Mouse (Mus musculus) brain, embryonic 18.5 days (tissue): ENCODE data around the gene Miga2.
"Not testable (repeated sequence)": the region's sequence is repeated elsewhere in the genome, so short reads cannot be mapped to it uniquely, and the experiment has no call there.

Experiments used
- DNase-seq: peaks from one replicate; pipeline ENCODE4 v3.0.0-alpha.2; 2012; ENCODE audit warnings: low read depth, low spot score

The Miga2 gene

DNA sequence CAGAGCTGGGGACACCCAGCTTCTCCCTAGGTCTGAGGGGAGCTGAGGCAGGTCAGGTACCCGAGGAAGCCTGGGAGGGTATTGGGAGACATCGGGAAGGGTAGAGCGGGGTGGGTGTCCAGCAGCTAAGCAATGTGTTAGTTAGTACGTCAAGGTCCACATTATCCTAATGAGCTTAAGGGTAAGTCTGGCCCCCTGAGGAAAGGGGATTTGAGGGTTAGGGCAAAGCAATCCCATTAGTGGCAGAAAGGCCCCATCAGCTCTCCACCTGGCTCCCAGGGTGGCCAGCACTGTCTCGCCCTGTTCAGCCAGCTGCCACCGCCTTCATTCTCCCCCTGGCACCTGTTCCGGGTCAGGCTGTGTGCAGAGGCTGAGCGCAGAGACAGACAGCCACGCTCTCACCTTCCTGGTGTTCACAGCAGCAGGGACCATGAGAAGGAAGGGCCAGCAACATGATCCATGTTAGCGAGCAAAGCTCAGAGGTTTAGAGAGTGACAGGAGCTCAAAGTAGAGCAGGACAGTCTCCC lies 34.0 kb downstream of the Miga2 start:
- DNase-seq, result no peak

GRCm38 (mm10) chr2:30399191-30400171 lies 35.4 kb downstream of the Miga2 start:
- DNase-seq, result no peak

DNA sequence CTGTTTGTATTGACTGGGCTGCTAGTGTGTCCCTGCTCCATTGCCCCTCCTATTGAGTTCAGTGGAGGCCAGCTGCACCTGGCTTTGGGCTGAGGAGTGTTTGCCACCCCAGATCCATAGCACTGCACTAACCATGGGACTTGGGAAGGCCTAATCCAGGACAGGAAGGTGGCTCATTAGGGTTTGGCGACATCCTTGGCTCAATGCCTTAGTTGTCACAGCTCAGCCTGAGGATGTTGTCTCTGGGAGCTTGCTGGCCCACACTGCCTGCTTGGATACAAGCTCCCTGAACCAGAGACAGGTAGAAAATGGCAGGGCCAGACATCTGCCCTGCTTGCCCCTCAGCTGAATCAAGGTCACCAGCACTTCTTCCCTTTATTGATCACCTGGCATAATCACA lies 37.5 kb downstream of the Miga2 start:
- no peak for DNase-seq

DNA sequence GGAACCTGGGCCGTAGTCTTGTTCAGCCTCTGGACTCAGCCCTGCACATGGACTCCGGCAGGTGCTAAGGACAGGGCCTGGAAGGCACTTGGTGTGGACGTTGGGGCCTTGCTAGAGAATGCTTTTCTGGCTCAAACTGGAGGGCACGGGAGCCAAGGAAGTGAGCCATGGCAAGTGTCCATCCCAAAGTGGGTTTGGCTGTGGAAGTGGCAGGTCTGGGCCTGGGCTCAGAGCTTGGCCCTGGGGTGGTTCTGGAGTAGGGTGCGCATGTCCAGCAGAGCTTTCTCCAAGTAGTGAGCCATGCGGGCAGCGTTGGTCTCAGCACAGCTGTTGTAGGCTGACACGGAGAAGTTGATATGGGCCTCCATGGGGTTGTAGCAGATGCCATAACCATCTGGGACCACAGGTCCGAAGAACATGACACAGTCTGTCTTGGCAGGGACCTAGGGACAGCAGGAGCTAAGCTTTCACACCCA lies 38.4 kb downstream of the Miga2 start:
- DNase-seq, result no peak

GRCm38 (mm10) chr2:30402843-30403242 lies 38.8 kb downstream of the Miga2 start:
- DNase-seq, result no peak

GRCm38 (mm10) chr2:30403870-30404269 lies 39.8 kb downstream of the Miga2 start:
- DNase-seq, result no peak

DNA sequence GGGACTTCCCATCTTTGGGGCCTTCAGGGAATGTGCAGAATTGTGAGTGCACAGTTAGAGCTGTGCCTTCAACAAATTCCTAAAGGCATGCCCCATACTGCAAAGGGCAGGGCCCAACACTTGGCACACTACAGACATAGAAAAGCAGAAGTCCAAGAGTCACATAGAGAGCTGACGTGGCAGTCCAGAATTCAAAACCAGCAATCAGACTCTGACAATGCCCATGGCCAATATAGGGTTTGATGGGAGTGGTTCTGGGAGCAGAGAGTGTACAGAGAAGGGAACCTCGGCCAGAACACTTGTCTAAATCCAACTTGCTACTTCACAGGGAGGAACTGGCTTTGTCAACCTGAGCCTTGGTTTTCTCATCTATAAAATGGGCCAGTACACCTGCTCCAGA lies 43.2 kb downstream of the Miga2 start:
- DNase-seq, result no peak

GRCm38 (mm10) chr2:30407778-30408177 lies 43.7 kb downstream of the Miga2 start:
- DNase-seq, result no peak

DNA sequence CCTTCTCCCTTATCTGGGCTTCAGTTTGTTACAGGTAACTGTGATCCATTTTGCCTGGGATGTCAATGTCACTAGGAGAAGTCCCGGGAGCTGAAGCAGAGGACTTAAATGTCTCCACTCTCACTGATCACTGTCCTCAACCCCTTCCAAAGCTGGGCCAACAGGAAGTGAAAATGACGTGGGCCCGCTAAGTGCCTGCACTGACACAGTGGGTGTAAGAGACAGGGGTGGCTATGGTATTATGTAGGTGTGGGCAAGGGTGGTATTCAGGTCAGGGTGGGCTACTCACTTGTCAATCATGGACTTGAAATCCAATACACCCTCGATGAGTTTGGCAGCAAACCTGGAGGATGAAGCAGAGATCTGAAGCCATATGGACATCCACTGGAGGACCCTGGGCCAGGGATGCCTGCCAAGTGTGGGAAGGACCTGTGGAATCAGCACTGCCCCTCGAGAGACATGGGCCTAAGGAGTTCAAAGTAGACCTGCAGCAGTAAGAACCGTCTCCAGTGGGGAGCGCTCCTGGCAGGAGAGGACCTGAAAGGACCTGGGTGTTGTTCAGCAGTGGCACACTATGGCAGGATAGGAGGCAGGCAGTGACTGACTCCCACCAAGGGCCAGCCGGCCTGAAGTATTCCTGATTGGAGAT lies 44.5 kb downstream of the Miga2 start:
- no peak for DNase-seq

DNA sequence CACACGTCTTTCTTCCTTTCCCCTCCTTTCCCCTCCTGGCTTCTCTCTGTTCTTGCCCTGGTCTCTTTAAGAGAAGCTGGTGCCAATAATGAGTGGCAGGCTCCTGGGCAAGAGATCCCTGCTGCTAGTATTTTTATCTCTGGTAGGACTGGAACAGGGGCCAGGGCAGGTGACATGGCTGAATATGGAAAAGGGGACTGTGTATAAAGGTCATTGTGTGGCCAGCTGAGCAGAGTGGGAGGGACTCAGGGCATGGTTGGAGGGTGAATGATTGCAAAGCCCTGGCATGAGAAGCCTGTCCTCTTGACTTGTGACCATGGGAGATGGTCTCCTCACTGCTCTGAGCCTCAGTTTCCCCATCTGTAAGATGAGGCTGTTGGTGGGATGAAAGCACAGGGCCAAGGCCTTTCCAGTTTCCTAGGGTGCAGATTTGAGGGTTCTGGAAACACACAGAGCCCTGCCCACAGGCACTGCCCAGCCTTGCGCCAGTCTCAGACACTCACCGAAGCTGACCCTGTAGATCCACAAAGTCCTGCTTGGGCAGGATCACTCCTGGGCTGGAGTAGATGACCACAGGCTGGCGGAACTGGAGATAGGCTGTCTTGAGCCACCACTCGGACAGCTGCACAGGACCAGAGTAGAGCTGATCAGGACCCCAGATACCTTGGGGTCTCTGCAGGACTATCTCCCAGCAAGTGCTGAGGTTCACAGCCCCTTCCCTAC lies 45.6 kb downstream of the Miga2 start:
- no peak for DNase-seq

DNA sequence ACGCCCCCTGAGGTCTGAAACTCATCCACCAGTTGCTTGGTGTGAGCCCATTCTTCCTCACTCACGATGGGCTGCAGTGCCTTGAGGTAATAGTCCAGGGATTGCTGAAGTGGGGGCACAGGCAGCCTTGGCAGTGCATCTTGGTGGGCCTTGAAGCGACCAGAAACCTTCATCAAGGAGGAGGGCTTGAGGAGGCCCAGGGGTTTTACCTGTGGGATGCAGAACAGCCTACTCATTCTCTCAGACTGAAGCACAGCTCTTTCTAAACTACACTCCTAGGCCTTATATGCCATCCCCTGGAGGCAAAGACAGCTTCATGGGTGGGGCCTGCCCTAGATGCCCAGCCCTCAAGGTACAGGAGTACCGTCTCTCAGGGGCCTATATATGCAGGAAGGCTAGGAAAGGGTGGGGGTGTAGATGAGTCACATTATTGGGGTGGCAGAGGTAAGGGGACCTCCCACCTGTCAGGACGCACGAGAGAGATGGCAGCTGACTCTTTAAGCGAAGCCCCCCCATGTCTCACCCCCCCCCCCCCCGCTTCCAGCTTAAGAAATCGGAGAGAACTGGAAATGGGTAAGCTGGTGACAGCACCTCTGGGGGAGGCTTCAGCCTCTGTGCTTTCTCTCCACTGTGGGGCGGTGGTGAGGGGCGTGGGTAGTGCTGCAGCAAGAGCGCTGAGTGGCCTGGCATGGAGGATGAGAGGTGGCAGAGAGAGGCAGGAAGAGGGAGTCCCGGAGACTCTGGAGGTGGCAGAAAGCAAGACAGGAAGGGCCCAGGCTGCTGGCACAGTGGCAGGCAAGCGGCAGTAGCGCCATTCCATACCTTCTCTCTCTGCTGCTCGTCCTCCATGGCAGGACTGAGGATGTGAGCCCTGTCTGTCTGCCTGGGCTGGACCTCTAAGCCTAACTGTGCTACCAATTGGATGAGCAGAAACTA lies 49.3 kb downstream of the Miga2 start:
- DNase-seq, result no peak

- DNase-seq, result no peak
Observed at GRCm38 (mm10) chr2:30414101-30414500, 50.1 kb downstream of the Miga2 start.

GRCm38 (mm10) chr2:30414681-30415080 lies 50.6 kb downstream of the Miga2 start:
- DNase-seq, result no peak

DNA sequence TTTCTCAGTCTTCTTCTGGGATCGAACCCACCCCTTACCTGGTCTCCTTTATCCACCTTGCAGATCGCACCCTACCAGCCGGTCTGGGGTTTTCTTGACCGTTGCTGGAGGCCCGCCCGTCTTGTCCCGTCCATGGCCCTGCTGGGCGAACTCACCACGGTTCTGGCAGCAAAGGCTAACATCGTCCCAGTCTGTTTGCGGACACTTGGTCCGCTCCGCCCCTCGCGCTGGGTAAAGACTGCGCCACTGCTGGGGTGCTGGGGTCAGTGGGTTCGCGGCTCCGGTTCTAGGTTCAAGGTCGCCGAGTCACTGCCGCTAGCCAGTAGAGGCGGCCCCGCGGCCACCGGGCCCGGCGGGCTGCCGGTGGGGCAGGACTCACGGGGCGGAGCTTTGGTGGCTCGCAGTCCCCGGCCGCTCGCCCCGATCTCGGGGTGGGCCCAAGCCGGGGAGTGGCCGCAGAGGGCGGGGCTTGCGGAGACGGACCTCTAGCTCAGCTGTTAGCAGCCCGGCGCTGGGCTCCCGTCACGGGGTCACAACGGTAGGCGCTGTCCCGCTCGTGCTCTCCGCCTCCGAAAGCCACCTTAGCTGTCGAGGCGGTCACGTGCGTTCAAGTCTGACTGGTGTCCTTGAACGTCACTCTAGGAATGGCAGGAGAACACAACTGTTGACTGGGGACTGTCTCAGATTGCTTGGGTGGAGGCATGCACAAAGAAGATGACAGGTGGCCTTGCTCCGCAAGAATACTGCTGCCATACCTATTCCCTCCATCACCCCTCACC lies 51.3 kb downstream of the Miga2 start, which contains the start of gene Crat:
Gene Crat, minus strand, starts transcription at position 657 of the 779 bp plus-strand sequence.
- DNase-seq, result peak; percentile 54

- DNase-seq, result peak; percentile 81
Observed at GRCm38 (mm10) chr2:30415936-30416648, 52.1 kb downstream of the Miga2 start, which contains the start of gene Ptpa. Gene Ptpa (plus strand): TSS chr2:30416039.

- no peak for DNase-seq
Observed at GRCm38 (mm10) chr2:30416649-30416965, 52.6 kb downstream of the Miga2 start.

DNA sequence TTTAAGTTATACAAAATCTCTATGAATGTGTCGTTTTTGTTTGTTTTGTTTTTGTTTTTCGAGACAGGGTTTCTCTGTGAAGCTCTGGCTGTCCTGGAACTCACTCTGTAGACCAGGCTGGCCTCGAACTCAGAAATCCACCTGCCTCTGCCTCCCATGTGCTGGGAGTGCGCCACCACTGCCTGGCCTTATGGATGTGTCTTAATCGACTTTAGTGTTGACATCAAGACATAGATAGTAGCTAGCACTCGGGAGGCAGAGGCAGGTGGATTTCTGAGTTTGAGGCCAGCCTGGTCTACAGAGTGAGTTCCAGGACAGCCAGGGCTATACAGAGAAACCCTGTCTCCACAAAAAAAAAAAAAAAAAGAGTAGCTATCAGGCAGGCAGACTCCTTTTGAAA lies 53.1 kb downstream of the Miga2 start:
- not testable (repeated sequence) for DNase-seq

- DNase-seq, result no peak
Observed at GRCm38 (mm10) chr2:30417595-30418165, 53.6 kb downstream of the Miga2 start.

GRCm38 (mm10) chr2:30418259-30418658 lies 54.2 kb downstream of the Miga2 start:
- no peak for DNase-seq
